Mouse (Mus musculus): ENCODE data around the gene Zfp109.
"Not testable (repeated sequence)": the region's sequence is repeated elsewhere in the genome, so short reads cannot be mapped to it uniquely, and the experiment has no call there.

Zfp109 gene

GRCm38 (mm10) chr7:24237040-24237791, at the start of gene Zfp109:
TSS of gene Zfp109 (minus strand) at chr7:24237560.
- peak; percentile 84 to 87 for DNase-seq (ENCODE audit: low spot score in 2 of 2)

DNA sequence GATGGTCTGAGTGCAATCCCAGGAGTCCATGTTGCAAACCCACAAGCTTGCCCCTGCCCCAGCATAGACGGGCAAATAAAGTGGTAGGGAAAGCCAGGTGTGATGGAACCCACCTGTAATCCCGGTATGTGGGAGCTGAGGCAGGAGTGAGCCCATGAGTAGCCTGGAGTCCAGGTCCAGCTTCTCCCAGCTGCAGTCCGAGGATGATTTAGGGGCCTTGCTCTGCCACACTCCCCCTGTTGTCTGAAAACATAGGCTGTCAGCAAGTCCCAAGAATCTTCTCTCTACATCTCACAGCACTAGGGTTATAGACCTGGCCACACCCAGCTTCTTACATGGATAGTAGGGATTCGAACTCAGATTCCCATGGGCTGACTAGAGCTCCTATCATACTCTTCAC, 49.6 kb upstream of the Zfp109 start:
- peak in 1 of 2 experiments; percentile 9 for DNase-seq (ENCODE audit: low spot score in 2 of 2)

GRCm38 (mm10) chr7:24286090-24286489, 48.7 kb upstream of the Zfp109 start:
- DNase-seq (ENCODE audit: low spot score in 2 of 2) = peak in 1 of 2 experiments; percentile 3

DNA sequence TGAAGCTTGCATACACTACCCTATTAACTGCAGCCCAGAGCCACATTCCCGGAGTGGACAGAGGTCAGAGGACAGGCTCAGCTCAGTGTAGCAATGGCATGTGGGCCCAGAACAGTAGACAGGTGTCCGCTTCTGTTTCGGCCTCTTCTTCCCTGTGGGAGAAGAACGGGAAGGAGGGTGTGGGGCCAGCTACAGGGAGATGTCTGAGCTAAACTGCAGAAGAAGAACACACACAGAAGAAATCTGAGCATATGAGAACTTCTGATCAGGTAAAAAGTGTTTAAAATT, 43.4 kb upstream of the Zfp109 start:
- peak in 1 of 2 experiments; percentile 4 for DNase-seq (ENCODE audit: low spot score in 2 of 2)

DNA sequence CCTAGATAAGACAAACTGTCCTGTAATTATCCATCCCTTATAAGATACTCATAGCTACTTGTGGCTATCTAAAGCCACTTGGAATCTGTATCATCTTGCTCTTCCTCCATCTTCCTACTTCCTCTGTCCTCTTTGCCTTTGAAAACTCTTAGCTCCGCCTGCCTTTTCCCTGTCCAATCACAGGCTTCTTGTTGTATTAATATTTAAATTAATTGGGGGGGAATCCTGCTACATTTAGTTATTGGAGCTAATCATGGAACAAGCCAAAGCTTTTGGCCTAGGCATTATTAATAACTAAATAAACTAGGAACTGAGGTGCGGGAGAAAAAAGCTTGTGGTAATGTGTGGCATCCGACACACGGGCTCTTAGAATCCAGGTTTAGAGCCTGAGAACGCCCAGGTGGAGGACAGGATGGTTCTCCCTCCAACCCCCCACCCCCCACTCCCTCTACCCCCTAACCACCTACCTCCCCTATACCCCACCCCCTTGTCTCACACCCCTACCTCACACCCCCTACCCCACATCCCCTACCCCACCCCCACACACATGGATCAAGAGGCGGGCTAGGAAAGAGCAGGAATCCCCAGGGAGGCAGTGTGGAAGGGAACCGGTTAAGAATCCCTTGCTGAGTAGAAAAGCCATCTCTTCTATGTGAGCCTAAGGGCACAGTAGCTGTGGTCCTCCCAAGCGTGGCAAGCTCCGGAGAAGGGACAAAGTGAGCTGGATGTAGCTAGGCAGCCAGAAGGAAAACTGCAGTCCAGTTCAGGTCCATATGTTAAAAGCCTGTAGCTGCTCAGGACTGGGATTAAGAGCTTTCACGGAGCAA, 42.9 kb upstream of the Zfp109 start:
- peak in 1 of 2 experiments; percentile 3 for DNase-seq (ENCODE audit: low spot score in 2 of 2)

DNA sequence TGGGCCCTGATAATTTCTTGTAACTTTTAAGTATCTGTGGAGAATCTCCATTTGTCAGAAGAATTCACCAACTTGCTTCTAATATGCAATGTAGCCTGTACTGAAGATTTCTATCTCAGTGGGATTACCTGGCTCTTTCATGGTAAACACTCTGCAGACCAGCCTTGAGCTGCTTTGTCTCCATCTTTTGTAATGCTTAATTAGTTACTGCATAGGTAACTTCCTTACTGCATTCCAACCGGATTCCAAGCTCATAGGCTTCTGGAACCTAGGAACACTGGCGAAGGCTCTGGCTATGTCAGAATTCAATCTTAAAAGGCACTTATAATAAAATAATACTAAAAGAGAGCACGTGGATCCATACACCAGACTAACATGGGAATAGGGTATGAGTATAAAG, 41.4 kb upstream of the Zfp109 start:
- DNase-seq (ENCODE audit: low spot score in 2 of 2) = not testable (repeated sequence)

DNA sequence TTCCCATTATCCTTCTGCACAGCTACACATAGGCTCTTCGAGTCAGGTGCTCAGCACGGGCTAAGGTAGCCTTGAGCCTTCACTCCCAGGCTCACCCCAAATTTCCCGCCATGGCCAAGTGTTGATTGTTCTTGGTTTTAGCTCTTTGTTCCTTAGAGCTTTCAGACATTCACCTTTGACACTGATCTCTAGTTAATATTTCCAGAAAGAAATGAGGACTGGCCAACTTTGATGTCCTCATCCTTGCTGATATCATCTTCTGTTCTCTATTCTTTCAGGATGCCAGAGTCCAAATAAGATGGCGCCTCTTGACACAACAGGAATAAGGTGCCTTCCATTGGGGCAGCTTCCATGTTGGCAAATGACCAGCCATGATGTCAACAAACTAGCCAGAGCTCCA, 37.1 kb upstream of the Zfp109 start:
- DNase-seq (ENCODE audit: low spot score in 2 of 2) = peak in 1 of 2 experiments; percentile 10

DNA sequence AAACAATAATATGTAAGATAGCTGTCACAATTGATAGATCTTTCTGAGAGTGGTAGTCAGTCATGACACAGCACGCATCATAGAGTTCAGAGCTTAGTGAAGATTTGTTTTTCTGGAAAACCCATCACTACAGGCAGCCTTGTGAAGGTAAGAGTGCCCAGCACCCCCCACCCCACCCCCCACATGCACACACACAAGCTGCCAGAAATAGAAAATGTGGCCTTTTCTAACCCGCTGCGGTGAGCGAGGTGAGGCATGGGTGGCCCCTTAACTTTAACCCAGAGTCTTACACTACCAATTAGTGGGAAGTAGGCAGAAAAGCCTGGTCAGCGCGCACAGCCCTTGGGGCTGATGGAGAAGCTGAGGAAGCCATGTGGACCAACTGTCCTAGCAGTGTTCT, 33.8 kb upstream of the Zfp109 start:
- DNase-seq (ENCODE audit: low spot score in 2 of 2) = no peak

DNA sequence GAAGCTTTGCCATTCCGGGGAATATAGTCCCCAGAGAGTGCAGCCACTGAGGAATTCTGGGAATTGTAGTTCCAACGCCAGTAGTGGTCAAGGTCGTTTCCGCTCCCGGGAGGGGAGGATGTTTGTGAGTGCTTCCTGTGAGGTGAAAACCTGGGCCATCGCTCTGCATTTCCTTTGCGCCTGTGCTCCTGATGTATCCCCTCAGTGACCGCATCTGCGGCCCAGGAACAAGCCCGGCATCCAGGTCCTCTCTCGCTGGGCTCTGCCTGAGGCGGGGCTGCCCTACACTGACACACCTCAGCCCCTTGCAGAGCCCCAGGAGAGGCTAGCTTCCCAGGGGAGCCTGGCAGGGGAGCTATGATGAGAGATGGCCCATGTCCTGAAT, 32.9 kb upstream of the Zfp109 start, which contains the start of gene Zfp93:
Gene Zfp93, plus strand, starts transcription at position 133 of the 385 bp plus-strand sequence.
- peak; percentile 89 to 92 for DNase-seq (ENCODE audit: low spot score in 2 of 2)

- no peak for DNase-seq (ENCODE audit: low spot score in 2 of 2)
Observed at GRCm38 (mm10) chr7:24269667-24270287, 32.4 kb upstream of the Zfp109 start.

- no peak for DNase-seq (ENCODE audit: low spot score in 2 of 2)
Observed at GRCm38 (mm10) chr7:24269256-24269655, 31.9 kb upstream of the Zfp109 start.

DNA sequence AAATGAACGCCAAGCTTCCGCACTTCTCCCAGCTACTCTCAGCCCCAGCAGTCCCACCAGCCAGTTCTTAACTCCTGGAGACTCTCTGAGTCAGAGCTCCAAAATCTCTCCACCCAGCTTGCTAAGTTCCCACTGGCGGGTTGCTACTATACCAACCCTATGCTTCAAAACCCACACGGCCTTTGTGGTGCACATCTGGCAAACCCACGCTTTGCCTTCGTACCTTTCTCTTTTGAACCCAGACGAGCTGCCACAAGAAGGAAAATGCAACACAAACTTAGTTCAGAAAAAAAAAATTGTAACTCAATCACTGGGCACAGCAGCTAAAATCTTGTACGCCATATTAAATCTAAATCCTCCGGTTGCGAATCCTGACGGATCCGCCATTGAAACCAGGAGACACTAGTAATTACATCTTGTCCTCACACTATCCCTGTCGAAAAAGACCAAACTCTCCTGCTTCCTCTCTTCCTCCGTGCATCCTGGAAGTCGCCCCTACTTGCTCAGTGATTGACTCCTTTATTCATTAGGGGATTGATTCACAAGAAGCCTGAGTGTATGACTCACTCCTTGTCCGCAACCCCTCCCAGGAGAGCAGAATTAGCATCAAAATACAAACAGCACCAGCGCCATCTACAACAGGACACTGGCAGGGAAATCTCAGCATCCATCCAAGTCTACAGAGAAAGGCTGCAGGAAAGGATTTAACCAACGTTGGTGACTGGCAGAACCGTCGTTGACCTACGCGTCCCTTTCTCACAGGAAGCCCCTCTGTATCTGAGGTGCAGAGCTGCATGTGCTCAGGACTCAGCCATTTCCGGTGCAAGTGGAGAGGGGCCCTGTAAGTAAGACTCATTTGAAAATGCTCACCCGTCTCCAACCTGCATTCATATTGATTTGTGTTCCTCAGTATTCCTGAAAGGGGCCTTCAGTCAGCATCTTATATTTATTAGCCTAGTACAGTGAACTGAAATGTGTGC, 31.1 kb upstream of the Zfp109 start:
- no peak for DNase-seq (ENCODE audit: low spot score in 2 of 2)

- no peak for DNase-seq (ENCODE audit: low spot score in 2 of 2)
Observed at GRCm38 (mm10) chr7:24260000-24260312, 22.6 kb upstream of the Zfp109 start.

- DNase-seq (ENCODE audit: low spot score in 2 of 2) = peak in 1 of 2 experiments; percentile 22
Observed at GRCm38 (mm10) chr7:24259306-24259999, 22.1 kb upstream of the Zfp109 start.

- peak; percentile 91 to 95 for DNase-seq (ENCODE audit: low spot score in 2 of 2)
Observed at GRCm38 (mm10) chr7:24254633-24255474, 17.5 kb upstream of the Zfp109 start, which contains the start of gene Zfp108. TSS of gene Zfp108 (plus strand) at chr7:24254794.

- no peak for DNase-seq (ENCODE audit: low spot score in 2 of 2)
Observed at GRCm38 (mm10) chr7:24253779-24254615, 16.6 kb upstream of the Zfp109 start.

- DNase-seq (ENCODE audit: low spot score in 2 of 2) = no peak
Observed at GRCm38 (mm10) chr7:24211343-24211742, 26.0 kb downstream of the Zfp109 start, which contains the start of gene Zfp111. TSS of gene Zfp111 (minus strand) at chr7:24211443.

GRCm38 (mm10) chr7:24210296-24210695, 27.1 kb downstream of the Zfp109 start:
- DNase-seq (ENCODE audit: low spot score in 2 of 2) = no peak
